In the genomic region with DNA sequence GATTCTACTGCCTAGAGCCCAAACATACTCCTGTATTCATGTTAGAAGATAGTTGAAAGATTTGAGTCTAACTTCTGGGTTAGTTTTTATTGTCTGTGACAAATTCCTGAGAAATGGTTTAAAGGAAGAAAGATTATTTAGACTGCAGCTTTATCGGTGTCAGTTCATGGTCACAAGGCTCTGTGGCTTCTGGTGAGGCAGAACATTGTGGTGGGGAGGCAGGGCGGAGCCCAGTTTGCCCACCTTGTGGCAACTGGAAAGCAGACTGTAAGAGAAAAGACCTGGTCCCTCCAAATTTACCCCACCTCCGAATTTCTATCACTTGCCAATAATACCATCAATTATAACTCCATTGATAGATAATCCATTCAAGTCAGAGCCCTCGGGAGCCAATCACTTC, we compare ENCODE assay signal across 22 mouse cellular contexts.
"Had no signal": no experiment of that assay in that cellular context is flagged by ENCODE, and none has a peak within 500 bp of the region (broad histone marks: within the 10 kb centered on the region; RNA-seq: fewer than 3 reads in every experiment).

No protein-coding gene starts in this region.

- DNase-seq: heart, postnatal 10 days; heart, postnatal 14 days; heart, postnatal 36 days; heart, postnatal 4 days; kidney, adult 11 months; kidney, adult 18-20 months; kidney, adult 2 months; kidney, adult 8-10 months; kidney, adult 9 months; kidney, postnatal 10 days; kidney, postnatal 14 days; kidney, postnatal 25 days; kidney, postnatal 36 days; kidney, postnatal 4 days; layer of hippocampus, adult 9-11 months; layer of hippocampus, postnatal 36 days had no signal

- ATAC-seq: hindbrain, embryonic 16.5 days; hindbrain, postnatal 0 days; inflammation-experienced regulatory T-cells, adult 6 months; intestine, embryonic 15.5 days; intestine, embryonic 16.5 days; intestine, postnatal 0 days had no signal
